ENCODE assay signal across 16 mouse cellular contexts in the genomic region with DNA sequence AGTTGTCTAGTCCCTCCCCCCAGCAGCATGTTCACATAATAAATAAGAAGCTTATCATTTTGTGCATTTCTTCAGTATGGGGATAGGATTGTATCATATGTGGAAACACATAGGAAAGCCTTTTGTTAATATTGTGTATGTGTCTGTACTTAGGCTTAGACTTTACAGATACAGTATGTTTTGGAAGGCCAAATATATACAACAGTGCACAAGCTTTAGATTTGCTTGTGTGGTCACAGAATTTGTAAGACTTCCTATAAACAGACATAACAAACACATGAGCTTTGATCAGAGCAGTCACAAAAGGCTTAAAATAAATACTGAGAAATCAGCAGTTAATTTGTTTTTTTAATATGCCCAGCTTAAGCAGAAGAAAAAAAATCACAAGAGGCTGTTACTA.
"Had no signal": no experiment of that assay in that cellular context is flagged by ENCODE, and none has a peak within 500 bp of the region (broad histone marks: within the 10 kb centered on the region; RNA-seq: fewer than 3 reads in every experiment).

No protein-coding gene starts in this region.

- H3K27ac ChIP-seq: neural tube, embryonic 13.5 days; neural tube, embryonic 15.5 days; stomach, embryonic 15.5 days; stomach, postnatal 0 days had no signal

- H3K9me3 ChIP-seq: neural tube, embryonic 13.5 days; neural tube, embryonic 15.5 days; stomach, embryonic 15.5 days had no signal

- H3K4me2 ChIP-seq: neural tube, embryonic 13.5 days; neural tube, embryonic 15.5 days; stomach, embryonic 15.5 days had no signal

- H3K27me3 ChIP-seq: neural tube, embryonic 13.5 days; neural tube, embryonic 15.5 days; stomach, embryonic 15.5 days had no signal

- H3K9ac ChIP-seq: neural tube, embryonic 13.5 days; neural tube, embryonic 15.5 days; stomach, embryonic 15.5 days had no signal

- H3K4me1 ChIP-seq: neural tube, embryonic 13.5 days; neural tube, embryonic 15.5 days; stomach, embryonic 15.5 days had no signal

- H3K36me3 ChIP-seq: neural tube, embryonic 13.5 days; neural tube, embryonic 15.5 days; stomach, embryonic 15.5 days had no signal

- H3K4me3 ChIP-seq: neural tube, embryonic 13.5 days; neural tube, embryonic 15.5 days; stomach, embryonic 15.5 days had no signal

- DNase-seq: retina, postnatal 1 day; right cerebral cortex, adult 18-20 months; right cerebral cortex, postnatal 14 days; right cerebral cortex, postnatal 25 days; right cerebral cortex, postnatal 4 days; spleen, adult 18-20 months; thymus, adult 18-20 months; thymus, adult 2 months; thymus, postnatal 14 days; thymus, postnatal 25 days; thymus, postnatal 36 days; thymus, postnatal 4 days had no signal
